Mouse (Mus musculus): ENCODE data around the gene Agpat4.

DNA sequence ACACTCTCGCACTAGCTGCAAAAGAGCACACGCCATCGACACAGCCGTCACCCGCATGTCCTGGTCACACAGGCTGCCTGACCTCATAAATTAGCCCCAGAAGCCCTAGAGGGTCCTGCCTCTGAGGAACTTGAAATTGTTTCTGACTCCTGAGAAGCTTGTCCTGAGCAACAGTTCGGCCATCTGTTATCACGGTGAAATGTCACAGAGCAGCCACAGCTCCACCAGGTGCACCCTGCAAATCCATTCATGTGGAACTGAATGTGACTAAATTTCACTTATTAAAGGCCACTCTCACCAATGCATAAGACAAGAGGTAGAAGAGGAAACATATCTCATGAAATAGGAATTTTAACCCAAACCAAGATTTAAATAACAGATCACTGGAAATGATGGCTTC, 142.9 kb downstream of the Agpat4 start:
- TF ChIP-seq POLR2A (IDR thresholded peaks at IDR 0.05; ENCODE audit: low read depth, low read length) (no peak), CTCF (conservative IDR thresholded peaks at IDR 0.05; ENCODE audit: insufficient read depth, insufficient read length, low read depth, low read length) (no peak)

All from kidney, adult 2 months (tissue).